Mouse (Mus musculus) embryonic stem cell, embryonic (primary cell): Measurements from ENCODE around the gene Mcrip1.

Source experiments
- CTCF ChIA-PET, 4 experiments: fragments of 300-600 bp in 2 of 4; fragments of 350-600 bp in 2 of 4; sonication (Branson Sonifier 250); formaldehyde crosslinking; loops; one replicate each; lab custom pipeline; 2022; ENCODE audit warnings: inconsistent platforms in 2 of 4; lab: Charles Lee
- POLR2A ChIA-PET, 4 experiments: fragments of 300-600 bp in 2 of 4; fragments of 350-600 bp in 2 of 4; sonication (Branson Sonifier 250); formaldehyde crosslinking; loops; one replicate each; lab custom pipeline; 2022; ENCODE audit warnings: antibody characterized with exemption in 4 of 4, inconsistent platforms in 1 of 4; lab: Charles Lee

Gene Mcrip1

GRCm38 (mm10) chr11:120499894-120500293 lies 49.6 kb downstream of the Mcrip1 start:
- ChIA-PET CTCF (interaction anchor here in 2 of 4 experiments (0.5 to 1.4 kb wide), 3 partner anchors 10 to 222 kb away, joined by 3 to 4 read pairs (median 4); no protein-coding TSS in a partner anchor), POLR2A (interaction anchor here (0.6 to 13.3 kb wide), 17 partner anchors 8 to 440 kb away, joined by 3 to 152 read pairs (median 4); partner anchors contain the start of genes Slc25a10 (in 4 of the 4), Mrpl12 (in 2 of the 4), Gcgr (in 1 of the 4) and P4hb (in 1 of the 4))

GRCm38 (mm10) chr11:120498891-120499290 lies 50.6 kb downstream of the Mcrip1 start:
- POLR2A ChIA-PET = interaction anchor here in 3 of 4 experiments (0.6 to 13.3 kb wide), 10 partner anchors 7 to 108 kb away, joined by 3 to 152 read pairs (median 4); partner anchors contain the start of genes Gcgr (in 1 of the 3), Mrpl12 (in 1 of the 3) and Slc25a10 (in 1 of the 3)
- CTCF ChIA-PET = interaction anchor here in 2 of 4 experiments (0.7 to 1.3 kb wide), 2 partner anchors 11 to 120 kb away, joined by 3 to 4 read pairs; partner anchors contain the start of gene Faap100 (in 1 of the 2)

GRCm38 (mm10) chr11:120498226-120498625 lies 51.3 kb downstream of the Mcrip1 start:
- CTCF ChIA-PET = interaction anchor here in 2 of 4 experiments (1.0 kb wide), 2 partner anchors 10 to 74 kb away, joined by 3 read pairs; no protein-coding TSS in a partner anchor
- POLR2A ChIA-PET = interaction anchor here in 3 of 4 experiments (0.5 to 13.3 kb wide), 9 partner anchors 7 to 622 kb away, joined by 3 to 152 read pairs (median 5); partner anchors contain the start of genes Arl16 (in 1 of the 3), P4hb (in 1 of the 3) and Slc25a10 (in 1 of the 3)

- ChIA-PET CTCF (interaction anchor here in 2 of 4 experiments (1.0 kb wide), 2 partner anchors 9 to 73 kb away, joined by 3 read pairs; no protein-coding TSS in a partner anchor), POLR2A (interaction anchor here in 3 of 4 experiments (0.6 to 13.3 kb wide), 8 partner anchors 6 to 693 kb away, joined by 3 to 152 read pairs (median 4); partner anchors contain the start of genes P4hb (in 1 of the 3), Ppp1r27 (in 1 of the 3) and Slc25a10 (in 1 of the 3))
Observed at GRCm38 (mm10) chr11:120497436-120497835, 52.1 kb downstream of the Mcrip1 start.

- ChIA-PET CTCF (interaction anchor here in 2 of 4 experiments (0.9 to 1.1 kb wide), 3 partner anchors 27 to 86 kb away, joined by 3 read pairs; partner anchors contain the start of gene Arl16 (in 1 of the 2)), POLR2A (interaction anchor here in 2 of 4 experiments (0.7 to 9.3 kb wide), 9 partner anchors 9 to 812 kb away, joined by 3 to 152 read pairs (median 6); partner anchors contain the start of genes Ccdc137 (in 2 of the 2), Oxld1 (in 2 of the 2), Mrpl12 (in 1 of the 2) and P4hb (in 1 of the 2))
Observed at GRCm38 (mm10) chr11:120493911-120494310, 55.6 kb downstream of the Mcrip1 start.

GRCm38 (mm10) chr11:120493351-120493750 lies 56.2 kb downstream of the Mcrip1 start:
- POLR2A ChIA-PET = interaction anchor here (0.6 to 9.3 kb wide), 42 partner anchors 9 to 813 kb away, joined by 3 to 152 read pairs (median 4); partner anchors contain the start of genes Ccdc137 (in 3 of the 4), Mrpl12 (in 3 of the 4), Oxld1 (in 3 of the 4) and P4hb (in 3 of the 4)
- CTCF ChIA-PET = interaction anchor here (0.7 to 1.7 kb wide), 10 partner anchors 16 to 283 kb away, joined by 3 to 5 read pairs (median 3); partner anchors contain the start of gene Arl16 (in 1 of the 4)
